Mouse (Mus musculus) thymus, postnatal 25 days (tissue): ENCODE results near the gene Cers6.

Source experiments
- DNase-seq: peaks from one replicate; pipeline ENCODE4 v3.0.0; 2022

The Cers6 gene

DNA sequence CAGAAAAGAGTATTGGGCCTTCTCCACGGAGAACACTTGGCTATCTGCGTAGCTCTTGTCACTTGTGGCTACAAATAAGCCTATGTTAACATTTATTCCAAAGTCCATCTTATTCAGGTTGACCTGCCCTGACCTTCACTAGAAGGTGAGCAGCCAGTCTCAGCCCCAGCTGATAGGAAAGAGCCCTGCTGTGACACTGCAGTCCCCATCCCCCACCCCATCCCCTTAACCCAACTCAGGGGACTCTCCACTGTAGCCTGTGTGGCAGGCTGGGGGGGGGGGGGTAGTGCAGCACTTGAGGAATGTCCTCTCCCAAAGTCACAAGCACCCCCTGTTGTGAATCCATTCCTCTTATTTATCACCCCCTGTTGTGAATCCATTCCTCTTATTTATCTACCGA is 270.8 kb downstream of the Cers6 start:
- no peak for DNase-seq

- no peak for DNase-seq
These were observed 271.3 kb downstream of the Cers6 start for GRCm38 (mm10) chr2:69132488-69133040.

DNA sequence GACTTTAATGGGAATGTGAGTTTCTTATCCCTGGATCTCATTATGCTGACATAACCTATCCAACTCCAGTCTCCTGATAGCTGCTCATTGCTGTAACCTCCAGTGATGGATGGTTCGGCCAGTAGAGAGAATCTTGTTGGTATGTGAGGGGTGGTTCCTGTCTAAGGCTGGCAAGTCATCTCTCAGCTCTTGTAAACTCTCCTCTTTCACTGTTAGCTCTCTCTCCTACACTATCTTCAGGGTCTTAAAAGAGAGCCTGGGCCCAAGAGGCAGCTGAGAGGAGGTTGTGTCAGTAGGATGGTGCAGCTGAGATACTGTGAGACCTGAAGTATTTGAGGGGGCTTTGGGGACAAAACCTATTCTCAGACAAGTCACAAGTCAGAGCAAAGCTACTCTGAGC is 272.9 kb downstream of the Cers6 start:
- DNase-seq: no peak

GRCm38 (mm10) chr2:69134937-69135336 is 273.7 kb downstream of the Cers6 start:
- DNase-seq: no peak

- DNase-seq: no peak
These were observed 274.7 kb downstream of the Cers6 start, which contains the start of gene Nostrin for GRCm38 (mm10) chr2:69135661-69136576. Gene Nostrin, plus strand, starts transcription at chr2:69135800.

- DNase-seq: no peak
These were observed 276.3 kb downstream of the Cers6 start for GRCm38 (mm10) chr2:69137406-69138084.

DNA sequence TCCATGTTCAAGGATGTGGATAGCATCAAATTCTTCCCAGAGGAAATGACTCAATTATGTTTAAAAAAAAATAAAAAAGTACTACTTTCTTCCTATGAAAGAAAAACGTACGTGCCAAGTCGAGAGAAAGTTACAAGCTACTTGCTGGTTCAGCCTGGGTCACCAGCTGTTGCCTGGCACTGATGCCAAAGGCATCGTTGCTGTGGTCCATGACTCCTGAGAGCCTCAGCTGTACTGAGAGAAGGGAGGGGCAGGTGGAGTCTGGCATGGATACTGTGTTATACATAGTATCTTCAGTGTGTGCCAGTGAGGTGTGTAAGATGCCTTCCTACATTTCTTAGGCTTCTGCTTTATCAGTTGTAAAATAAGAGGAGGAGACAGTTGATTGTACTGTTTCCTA is 277.5 kb downstream of the Cers6 start:
- no peak for DNase-seq

DNA sequence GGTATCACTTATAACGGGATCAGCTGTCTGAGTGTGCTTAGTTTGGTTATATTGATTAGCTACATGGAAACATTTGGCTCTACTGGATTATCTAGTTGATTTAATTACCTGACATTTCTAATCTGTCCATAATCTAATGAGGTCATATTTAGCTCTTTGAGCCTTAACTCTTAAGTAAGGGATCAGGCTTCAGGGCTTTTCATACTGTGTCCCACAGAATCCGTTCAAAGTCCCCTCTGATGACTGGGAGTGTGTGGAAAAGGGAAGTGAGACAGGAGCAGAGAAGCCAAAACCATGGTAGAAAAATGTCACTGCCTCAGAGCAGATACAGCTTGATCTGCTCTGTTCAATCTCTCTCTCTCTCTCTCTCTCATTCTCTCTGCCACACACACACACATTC is 279.0 kb downstream of the Cers6 start:
- DNase-seq: no peak

- DNase-seq: no peak
These were observed 279.6 kb downstream of the Cers6 start for GRCm38 (mm10) chr2:69140816-69141215.

DNA sequence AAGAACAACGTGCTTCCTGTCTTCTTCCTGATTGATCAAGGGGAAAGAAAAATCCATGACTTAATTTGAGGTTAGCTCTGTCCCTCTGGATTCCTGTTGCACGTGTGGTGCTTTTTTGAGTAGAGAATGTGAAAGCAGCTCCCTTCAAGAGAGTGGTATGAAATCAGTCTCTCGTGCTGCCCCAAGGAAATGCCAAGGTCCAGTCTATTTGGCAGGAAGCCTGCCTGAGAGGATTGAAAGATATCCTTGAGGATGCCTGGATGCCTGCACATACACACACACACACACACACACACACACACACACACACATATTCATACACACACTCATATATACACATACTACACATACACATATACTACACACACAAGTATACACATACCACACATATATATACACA is 287.4 kb downstream of the Cers6 start:
- DNase-seq: no peak

DNA sequence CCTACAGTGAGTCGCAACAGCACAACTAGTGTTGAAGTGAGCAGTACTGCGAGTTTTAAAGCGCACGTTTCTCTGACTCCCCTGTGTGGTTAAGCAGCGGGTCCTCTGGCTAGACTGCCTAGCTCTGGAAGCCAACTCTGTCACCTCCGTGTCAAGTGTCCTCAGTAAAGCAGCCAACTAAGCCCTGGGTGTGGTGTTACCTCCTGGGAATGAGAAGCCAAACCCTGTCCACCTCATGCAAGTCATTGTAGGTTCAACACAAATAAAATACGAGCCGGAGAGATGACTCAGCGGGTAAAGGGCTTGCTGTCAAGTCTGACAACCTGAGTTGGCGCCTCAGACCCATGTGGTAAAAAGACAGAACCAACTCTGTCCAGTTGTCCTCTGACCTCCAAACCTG is 287.9 kb downstream of the Cers6 start:
- DNase-seq: no peak

DNA sequence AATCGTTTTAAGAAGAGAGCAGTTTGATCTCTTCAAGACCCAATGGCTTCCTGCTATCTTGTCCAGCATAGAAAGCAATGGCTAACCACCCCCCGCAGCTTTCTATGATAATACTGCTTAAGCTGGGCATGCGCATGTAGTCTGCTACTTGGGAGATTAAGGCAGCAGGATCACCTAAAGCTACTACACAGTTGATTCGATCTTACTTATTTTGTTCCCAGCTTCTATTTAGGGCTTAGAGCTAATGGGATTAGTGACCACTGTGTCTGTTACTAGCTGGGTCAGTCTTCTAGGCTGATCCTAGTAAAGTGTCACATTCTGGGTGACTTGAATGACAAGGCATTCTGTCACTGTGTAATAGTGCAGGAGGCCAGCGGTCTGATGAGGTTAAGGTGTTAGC is 289.6 kb downstream of the Cers6 start:
- no peak for DNase-seq

GRCm38 (mm10) chr2:69155861-69156260 is 294.6 kb downstream of the Cers6 start:
- DNase-seq: no peak

DNA sequence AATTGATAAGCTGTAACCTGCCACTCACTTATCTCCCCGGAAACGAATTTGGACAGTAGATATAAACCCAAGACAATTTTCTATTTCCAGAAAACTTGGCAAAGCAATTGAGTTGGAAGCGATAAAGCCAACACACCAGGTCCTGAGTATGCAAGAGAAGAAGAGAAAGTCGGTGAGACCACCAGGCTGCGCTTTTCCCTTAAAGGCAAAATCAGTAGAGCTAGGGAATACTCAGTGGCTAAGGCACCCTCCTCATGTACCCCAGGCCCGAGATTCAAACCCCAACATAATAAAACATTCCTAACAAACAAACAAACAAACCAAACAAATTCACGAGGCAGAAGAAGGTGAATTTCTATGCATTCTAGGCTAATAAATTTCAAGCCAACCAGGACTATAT is 295.0 kb downstream of the Cers6 start:
- DNase-seq: no peak

DNA sequence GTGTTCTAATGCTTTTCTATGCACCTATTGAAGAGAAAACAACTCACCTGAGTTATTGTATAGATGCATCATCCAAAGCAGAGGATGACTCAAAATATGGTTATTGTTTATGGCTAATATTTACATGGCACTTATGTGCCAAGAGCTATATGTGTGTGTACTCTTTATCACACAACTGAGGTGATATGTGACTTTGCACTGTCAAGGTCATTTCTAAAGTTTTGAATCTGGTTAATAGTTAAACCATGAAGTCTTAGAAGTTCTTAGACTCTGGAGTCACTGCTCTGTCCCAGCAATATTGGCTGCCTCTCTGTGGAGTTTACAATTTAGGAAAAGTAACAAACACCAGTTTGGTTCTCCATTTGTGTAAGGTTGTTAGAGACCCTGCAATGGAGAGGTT is 297.7 kb downstream of the Cers6 start:
- no peak for DNase-seq
